Mouse (Mus musculus) ES-Bruce4 (cell line): ENCODE measurements around the gene Stk32c. TPM values are rescaled to one million over a fixed set of nuclear protein-coding genes. Genes with fewer than 3 reads are reported as not detected.

Experiments used
- H3K27ac ChIP-seq: 2 replicates; pipeline ENCODE4 v1.5.1; 2012; ENCODE audit warnings: low read length, inconsistent platforms; ENCODE audit not compliant: insufficient read depth
- H3K27me3 ChIP-seq: 2 replicates; pipeline ENCODE4 v1.6.1; 2012; ENCODE audit warnings: mild to moderate bottlenecking, low read length, inconsistent platforms; ENCODE audit not compliant: control insufficient read depth, poor library complexity, insufficient read depth, severe bottlenecking
- H3K36me3 ChIP-seq: 2 replicates; pipeline ENCODE4 v1.6.1; 2012; ENCODE audit warnings: inconsistent platforms, mild to moderate bottlenecking, low read length, moderate library complexity; ENCODE audit not compliant: control insufficient read depth, poor library complexity, insufficient read depth, severe bottlenecking
- H3K4me1 ChIP-seq: one replicate; pipeline ENCODE4 v1.8.1; 2011; ENCODE audit warnings: low read length; ENCODE audit not compliant: control insufficient read depth, insufficient read depth
- H3K4me3 ChIP-seq: 2 replicates; pipeline ENCODE4 v1.5.1; 2011; ENCODE audit warnings: low read depth, mild to moderate bottlenecking, low read length
- H3K9ac ChIP-seq: 2 replicates; pipeline ENCODE4 v1.6.1; 2012; ENCODE audit warnings: low read depth, mild to moderate bottlenecking, inconsistent platforms; ENCODE audit not compliant: poor library complexity, severe bottlenecking
- H3K9me3 ChIP-seq: replicated peaks from 2 replicates; pipeline ENCODE4 v1.6.1; 2012; ENCODE audit warnings: mild to moderate bottlenecking, low read length, inconsistent platforms; ENCODE audit not compliant: control insufficient read depth, poor library complexity, insufficient read depth, severe bottlenecking
- CTCF ChIP-seq: IDR thresholded peaks from one replicate; pipeline ENCODE4 v1.8.1; 2011; ENCODE audit warnings: low read depth, low read length
- EP300 ChIP-seq: IDR thresholded peaks from 2 replicates; pipeline ENCODE4 v1.6.1; 2011; ENCODE audit warnings: low read depth, low read length; ENCODE audit not compliant: insufficient read depth
- POLR2A ChIP-seq: IDR thresholded peaks from one replicate; pipeline ENCODE4 v1.8.1; 2011; ENCODE audit warnings: low read length; ENCODE audit not compliant: insufficient read depth
- polyA plus RNA-seq: library from polyadenylated mRNA; stranded (reverse); fragments of >200 nt; gene quantifications from 2 replicates; pipeline ENCODE4 v1.2.4, GENCODE M21; 2011; ENCODE audit warnings: low read depth; ENCODE audit not compliant: missing spikeins, insufficient read depth, insufficient read length

Gene Stk32c
- polyA plus RNA-seq, 1 experiment: 0.42 TPM

DNA sequence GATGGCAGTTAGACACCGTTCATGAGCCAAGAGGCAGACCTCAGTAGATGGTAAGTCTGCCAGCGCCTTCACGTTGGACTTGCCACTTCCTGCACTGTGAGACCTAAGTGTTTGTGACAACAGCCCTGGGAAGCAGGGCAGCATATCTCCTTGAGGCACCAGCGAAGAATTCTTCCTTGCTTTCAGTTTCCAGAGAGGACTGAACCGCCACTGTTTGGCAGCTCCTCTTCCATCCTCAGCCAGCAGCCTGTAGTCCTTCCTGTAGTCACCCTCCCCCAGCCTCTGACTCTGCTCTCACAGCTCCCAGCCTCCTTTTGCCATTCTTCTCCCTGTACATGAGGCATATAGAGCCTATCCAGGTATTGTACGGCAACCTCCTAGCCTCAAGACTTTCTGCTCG lies 60.2 kb downstream of the Stk32c start:
- Histone ChIP-seq H3K4me1 (no peaks in the 10 kb centered on the region), H3K9ac (no peak overlapping the region), H3K36me3 (no peaks in the 10 kb centered on the region), H3K4me3 (no peak overlapping the region), H3K27ac (no peak overlapping the region), H3K9me3 (no peaks in the 10 kb centered on the region), H3K27me3 (no peaks in the 10 kb centered on the region)
- no peak for TF ChIP-seq CTCF
- TF ChIP-seq EP300: no peak
- TF ChIP-seq POLR2A: no peak

DNA sequence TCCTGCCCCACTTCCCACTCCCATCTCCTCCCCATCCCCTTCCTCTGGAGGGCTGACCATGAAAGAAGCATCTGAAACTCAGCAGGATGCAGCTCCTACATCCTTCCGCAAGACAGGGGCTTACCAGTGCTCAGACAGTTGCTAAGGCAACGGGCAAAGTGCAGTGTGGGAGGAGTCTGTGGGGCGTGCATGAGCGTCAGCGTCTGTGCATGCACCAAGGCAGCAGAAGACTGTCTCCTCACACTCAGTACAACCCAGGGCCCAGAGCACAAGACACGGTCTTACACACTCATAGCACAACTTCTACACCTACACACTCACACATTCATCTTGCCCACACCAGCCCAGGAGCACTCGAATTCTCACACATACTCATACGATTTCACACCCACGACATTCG lies 62.0 kb downstream of the Stk32c start:
- Histone ChIP-seq H3K27ac (no peak overlapping the region), H3K9ac (no peak overlapping the region), H3K9me3 (no peaks in the 10 kb centered on the region), H3K27me3 (no peaks in the 10 kb centered on the region), H3K36me3 (no peaks in the 10 kb centered on the region), H3K4me1 (no peaks in the 10 kb centered on the region), H3K4me3 (no peak overlapping the region)
- TF ChIP-seq POLR2A (no peak), CTCF (no peak), EP300 (no peak)

DNA sequence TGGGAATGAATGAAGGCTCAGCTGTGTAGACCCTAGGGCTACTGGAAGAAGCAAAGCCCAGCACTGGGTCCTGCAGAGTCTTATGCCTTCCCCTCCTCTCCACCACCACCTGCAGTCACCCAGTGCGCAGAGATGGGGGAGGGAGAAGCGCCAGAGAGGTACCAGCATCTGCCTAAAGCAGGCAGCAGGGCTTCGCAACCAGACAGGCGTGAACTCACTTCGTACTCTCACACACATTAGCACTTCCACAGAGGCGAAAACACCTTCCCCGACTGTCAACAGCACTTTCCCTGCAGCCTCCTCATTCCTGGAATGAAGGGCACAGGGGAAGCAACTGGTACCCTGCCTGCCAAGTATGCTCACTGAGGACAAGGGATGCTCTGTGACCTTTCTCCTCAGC lies 63.7 kb downstream of the Stk32c start:
- Histone ChIP-seq H3K9ac (no peak overlapping the region), H3K27me3 (no peaks in the 10 kb centered on the region), H3K4me1 (no peaks in the 10 kb centered on the region), H3K9me3 (no peaks in the 10 kb centered on the region), H3K4me3 (no peak overlapping the region), H3K36me3 (no peaks in the 10 kb centered on the region), H3K27ac (no peak overlapping the region)
- TF ChIP-seq CTCF (no peak), POLR2A (no peak), EP300 (no peak)

GRCm38 (mm10) chr7:139147360-139147759 lies 65.7 kb downstream of the Stk32c start:
- no peaks in the 10 kb centered on the region for H3K36me3 ChIP-seq
- H3K4me1 ChIP-seq: no peaks in the 10 kb centered on the region
- H3K9me3 ChIP-seq: no peaks in the 10 kb centered on the region
- H3K27me3 ChIP-seq: no peaks in the 10 kb centered on the region
- no peak overlapping the region for H3K9ac ChIP-seq
- no peak overlapping the region for H3K4me3 ChIP-seq
- no peak overlapping the region for H3K27ac ChIP-seq
- TF ChIP-seq CTCF: no peak
- TF ChIP-seq POLR2A: no peak
- no peak for TF ChIP-seq EP300

DNA sequence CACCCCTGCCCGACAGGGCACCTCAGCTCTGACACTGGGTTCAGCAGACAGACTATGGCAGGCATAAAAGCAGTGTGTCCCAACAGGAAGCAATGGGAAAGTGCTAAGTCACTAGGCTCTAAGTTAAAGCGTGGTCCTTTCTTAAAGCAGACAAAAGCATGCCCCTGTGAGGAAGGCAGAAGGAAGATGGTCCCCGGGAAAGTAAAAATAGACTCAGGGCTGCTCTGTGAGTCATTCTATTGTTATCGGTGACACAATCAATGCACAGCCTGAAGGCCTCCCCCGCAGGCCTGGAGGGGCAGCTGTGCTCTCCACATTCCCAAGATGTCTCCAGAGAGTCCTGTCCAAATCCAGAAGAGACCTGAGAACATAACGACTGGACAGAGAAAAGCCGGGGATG lies 67.2 kb downstream of the Stk32c start:
- H3K27me3 ChIP-seq: no peaks in the 10 kb centered on the region
- no peaks in the 10 kb centered on the region for H3K36me3 ChIP-seq
- no peak for TF ChIP-seq CTCF
- no peak for TF ChIP-seq POLR2A
- TF ChIP-seq EP300: no peak
- H3K4me3 ChIP-seq: no peak overlapping the region
- H3K9me3 ChIP-seq: no peaks in the 10 kb centered on the region
- no peak overlapping the region for H3K27ac ChIP-seq
- no peak overlapping the region for H3K9ac ChIP-seq
- H3K4me1 ChIP-seq: no peaks in the 10 kb centered on the region

DNA sequence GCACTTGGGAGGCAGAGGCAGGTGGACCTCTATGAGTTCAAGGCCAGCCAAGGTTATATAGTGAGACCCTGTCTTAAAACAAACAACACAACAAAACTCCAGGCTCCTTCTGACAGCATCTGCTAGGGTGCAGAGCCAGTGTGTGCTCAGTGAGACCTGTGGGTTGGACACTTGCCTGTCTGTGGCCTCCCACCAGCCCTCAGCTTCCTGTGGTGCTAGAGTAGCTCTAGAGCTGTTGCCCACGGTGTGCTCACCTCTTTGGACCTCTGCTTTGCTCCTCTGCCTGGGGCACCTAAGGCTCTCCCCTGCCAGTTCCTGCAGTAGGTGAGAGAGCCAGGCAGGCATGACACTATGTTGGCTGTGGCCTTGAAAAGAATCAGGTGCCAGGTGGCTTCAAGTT lies 69.3 kb downstream of the Stk32c start:
- H3K9ac ChIP-seq: no peak overlapping the region
- H3K27ac ChIP-seq: no peak overlapping the region
- H3K4me1 ChIP-seq: no peaks in the 10 kb centered on the region
- H3K4me3 ChIP-seq: no peak overlapping the region
- H3K27me3 ChIP-seq: no peaks in the 10 kb centered on the region
- no peaks in the 10 kb centered on the region for H3K9me3 ChIP-seq
- TF ChIP-seq CTCF: no peak
- H3K36me3 ChIP-seq: no peaks in the 10 kb centered on the region

DNA sequence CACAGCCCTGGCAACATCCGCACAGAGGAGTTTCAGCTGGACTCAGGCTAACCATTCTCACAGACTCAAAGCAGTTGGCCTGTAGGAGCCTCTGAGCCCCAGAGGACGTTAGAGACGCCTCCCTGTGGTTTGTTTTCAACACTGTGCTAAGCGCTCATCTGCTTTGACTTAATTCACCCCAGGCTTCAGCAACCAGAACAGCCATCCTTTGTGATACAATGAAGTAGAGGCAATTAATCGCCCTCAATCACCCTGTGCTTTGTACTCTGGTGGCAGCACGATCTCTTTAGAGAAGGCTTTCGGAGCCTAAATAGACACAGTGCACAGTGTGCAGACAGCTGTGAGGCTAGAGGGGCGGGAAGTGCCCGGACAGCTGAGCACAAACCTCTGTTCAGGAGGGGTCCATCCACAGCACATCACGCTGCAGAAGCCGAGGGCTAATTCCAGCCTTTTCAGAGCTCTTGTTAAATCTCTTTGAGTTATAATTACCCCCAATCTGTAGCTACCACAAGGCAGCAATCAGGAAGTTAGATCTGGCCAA lies 73.1 kb downstream of the Stk32c start:
- Histone ChIP-seq H3K9ac (no peak overlapping the region), H3K27me3 (no peaks in the 10 kb centered on the region), H3K27ac (no peak overlapping the region), H3K4me3 (no peak overlapping the region), H3K4me1 (no peaks in the 10 kb centered on the region), H3K9me3 (no peaks in the 10 kb centered on the region), H3K36me3 (no peaks in the 10 kb centered on the region)
- TF ChIP-seq CTCF: no peak
- TF ChIP-seq POLR2A: no peak
- no peak for TF ChIP-seq EP300
